Mouse (Mus musculus) thymus, adult 18-20 months (tissue): Measurements from ENCODE around the gene Cib1.

Experiments
- DNase-seq, 2 experiments: peaks; one replicate each; pipeline ENCODE4 v3.0.0; 2022; ENCODE audit warnings: mixed read lengths in 2 of 2

Cib1 gene

DNA sequence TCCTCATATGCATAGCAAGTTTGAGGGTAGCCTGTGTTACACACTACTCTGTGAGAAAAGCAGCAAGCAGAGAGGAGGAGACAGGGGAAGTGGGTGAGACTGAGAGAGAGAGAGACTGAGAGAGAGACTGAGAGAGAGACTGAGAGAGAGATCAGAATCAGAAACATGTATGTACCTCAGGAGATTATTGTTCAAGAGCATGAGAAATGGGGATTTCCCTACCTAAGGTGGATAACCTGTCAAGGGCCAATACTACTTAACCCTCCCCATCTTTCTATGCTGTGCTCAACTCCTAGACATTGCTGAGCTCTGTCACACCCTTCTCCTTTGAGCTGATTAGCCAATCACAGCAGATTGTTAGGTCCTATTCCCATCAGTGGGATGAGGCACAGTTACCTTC lies 50.5 kb downstream of the Cib1 start:
- no peak for DNase-seq

DNA sequence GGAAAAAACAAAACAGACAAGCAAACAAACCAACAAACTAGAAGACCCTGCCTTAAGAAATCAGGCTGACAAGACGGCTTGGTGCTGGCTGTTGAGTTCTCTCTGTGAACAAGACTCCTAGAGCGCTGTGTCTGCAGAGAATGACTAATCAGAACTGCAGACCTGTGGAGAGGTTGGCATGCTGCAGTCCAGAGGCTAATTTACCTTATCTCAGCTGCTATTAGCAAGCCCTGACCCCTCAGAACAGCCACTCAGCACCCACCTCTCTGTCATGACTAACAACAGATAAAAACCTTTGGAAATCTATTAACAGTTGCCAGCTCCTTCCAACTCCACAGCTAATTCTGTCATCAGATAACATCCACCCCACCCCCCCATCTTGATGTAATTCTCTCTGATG lies 51.5 kb downstream of the Cib1 start:
- no peak for DNase-seq

DNA sequence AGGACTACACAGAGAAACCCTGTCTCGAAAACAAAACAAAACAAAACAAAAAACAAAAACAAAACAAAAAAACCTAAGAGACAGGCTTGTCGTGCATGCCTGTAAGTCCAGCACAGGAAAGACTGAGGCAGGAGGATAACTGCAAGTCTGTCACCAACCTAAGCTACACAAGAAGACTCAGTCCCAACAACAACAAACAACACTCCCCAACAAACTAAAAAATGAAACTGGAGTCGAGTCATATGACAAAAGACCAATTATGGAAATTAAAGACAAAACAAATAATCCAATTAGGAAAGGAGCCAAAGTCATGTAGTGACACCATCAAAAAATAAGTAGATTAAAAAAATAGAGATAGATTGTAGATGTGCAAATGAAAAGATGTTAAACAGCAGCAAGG lies 52.4 kb downstream of the Cib1 start:
- DNase-seq: no peak

DNA sequence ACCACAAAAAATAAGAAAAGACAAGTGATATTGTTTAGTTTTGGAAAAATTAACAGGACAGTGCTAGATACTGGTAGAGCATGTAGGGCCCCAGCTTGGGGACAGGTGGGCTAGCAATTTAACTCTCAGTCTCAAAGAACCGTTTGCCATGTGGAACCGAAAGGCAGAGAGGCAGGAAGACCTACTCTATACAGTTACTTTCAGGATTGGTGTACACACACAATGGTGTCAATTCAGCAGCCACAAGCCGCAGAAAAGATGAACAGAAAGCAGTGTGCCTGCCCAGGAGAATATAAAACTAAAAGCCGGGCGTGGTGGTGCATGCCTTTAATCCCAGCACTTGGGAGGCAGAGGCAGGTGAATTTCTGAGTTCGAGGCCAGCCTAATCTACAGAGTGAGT lies 52.8 kb downstream of the Cib1 start:
- no peak for DNase-seq

DNA sequence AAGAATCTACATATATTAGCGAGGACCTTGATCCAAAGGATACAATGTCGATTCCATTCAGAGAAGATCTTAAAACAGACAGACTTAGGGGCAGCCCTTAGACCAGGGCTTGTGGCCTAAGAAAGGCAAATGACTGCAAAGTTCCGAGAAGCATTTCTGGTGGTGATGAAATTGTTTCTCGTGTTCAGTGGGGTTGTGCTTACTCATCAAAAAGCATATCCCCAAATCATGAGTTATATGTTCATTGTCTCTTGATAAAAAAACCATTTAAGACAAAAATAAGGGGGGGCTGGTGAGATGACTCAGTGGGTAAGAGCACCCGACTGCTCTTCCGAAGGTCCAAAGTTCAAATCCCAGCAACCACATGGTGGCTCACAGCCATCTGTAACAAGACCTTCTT lies 53.3 kb downstream of the Cib1 start:
- no peak for DNase-seq

DNA sequence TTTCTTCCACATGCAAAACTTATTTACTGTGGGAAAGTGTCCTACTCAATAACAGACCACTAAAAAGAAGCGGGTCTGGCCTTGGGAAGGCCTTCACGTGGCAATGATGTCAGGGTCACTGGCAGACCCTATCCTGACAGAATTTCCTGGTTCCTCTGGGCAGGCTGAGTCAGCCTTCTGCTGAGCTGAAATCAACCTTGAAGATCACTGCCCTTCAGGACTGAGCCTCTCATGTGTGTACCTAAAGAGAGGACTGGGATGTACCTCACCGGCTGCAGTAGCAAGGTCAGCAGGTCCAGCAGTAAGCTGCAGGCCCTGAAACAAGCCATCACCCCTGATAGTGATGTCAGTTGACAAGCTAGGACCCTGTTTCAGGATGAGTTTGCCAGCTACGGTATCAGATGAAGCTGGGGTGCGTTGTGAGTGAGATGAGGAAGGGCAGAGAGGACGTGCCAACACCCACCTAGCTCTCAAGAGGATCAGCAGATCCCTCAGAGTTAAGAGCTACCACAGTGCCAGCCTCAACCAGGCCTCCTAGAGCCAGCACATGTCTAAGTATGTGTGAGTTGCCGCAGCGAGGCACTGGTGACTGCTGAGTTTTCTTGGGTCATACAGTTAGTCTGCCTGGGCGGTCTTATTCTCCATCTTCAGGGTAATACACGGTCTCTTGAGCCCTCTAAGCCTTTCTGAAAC lies 54.4 kb downstream of the Cib1 start:
- no peak for DNase-seq

DNA sequence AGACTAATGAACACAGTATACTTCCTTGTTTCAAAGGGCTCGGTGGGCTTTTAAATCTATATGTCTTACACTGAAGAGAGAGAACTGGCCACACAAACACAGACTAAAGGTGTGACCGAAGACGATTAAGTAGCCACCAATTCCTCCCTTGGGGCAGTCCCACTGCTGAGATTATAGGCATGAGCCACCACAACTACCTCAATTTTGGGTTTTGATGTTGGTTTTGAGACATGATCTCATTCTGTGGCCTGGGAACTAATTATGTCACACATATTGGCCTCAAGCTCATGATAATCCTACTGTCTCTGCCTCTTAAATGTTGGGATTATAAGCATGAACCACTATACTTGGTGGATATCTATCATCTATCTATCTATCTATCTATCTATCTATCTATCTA lies 55.2 kb downstream of the Cib1 start:
- DNase-seq: no peak
